Mouse (Mus musculus) embryonic facial prominence, embryonic 13.5 days (tissue): ENCODE results near the gene Prkar1b. TPM values are rescaled to one million over a fixed set of nuclear protein-coding genes. Genes with fewer than 3 reads are reported as not detected.

Experiments
- ATAC-seq: fragments of 200-750 bp; cut with Nextera tagmentation; 2 replicates; pipeline ENCODE4 v1.8.0; 2017; ENCODE audit warnings: low read depth; ENCODE audit not compliant: insufficient number of reproducible peaks, insufficient read depth, low FRiP score, low TSS enrichment
- H3K27ac ChIP-seq: fragments of 300-500 bp; sonication (generic); 2 replicates; pipeline ENCODE4 v1.5.1; 2015; ENCODE audit warnings: moderate library complexity, mild to moderate bottlenecking, inconsistent platforms
- H3K27me3 ChIP-seq: fragments of 300-500 bp; sonication (generic); 2 replicates; pipeline ENCODE4 v1.6.1; 2015; ENCODE audit warnings: mild to moderate bottlenecking, inconsistent platforms
- H3K36me3 ChIP-seq: fragments of 300-500 bp; sonication (generic); 2 replicates; pipeline ENCODE4 v1.6.1; 2015; ENCODE audit warnings: mild to moderate bottlenecking, inconsistent platforms
- H3K4me1 ChIP-seq: fragments of 300-500 bp; sonication (generic); 2 replicates; pipeline ENCODE4 v1.6.1; 2015; ENCODE audit warnings: inconsistent platforms
- H3K4me2 ChIP-seq: fragments of 300-500 bp; sonication (generic); 2 replicates; pipeline ENCODE4 v1.6.1; 2015; ENCODE audit warnings: moderate library complexity, mild to moderate bottlenecking, inconsistent platforms
- H3K4me3 ChIP-seq: fragments of 300-500 bp; sonication (generic); 2 replicates; pipeline ENCODE4 v1.5.1; 2015; ENCODE audit warnings: mild to moderate bottlenecking, inconsistent platforms
- H3K9ac ChIP-seq: fragments of 300-500 bp; sonication (generic); 2 replicates; pipeline ENCODE4 v1.6.1; 2015; ENCODE audit warnings: mild to moderate bottlenecking, inconsistent platforms
- H3K9me3 ChIP-seq: fragments of 300-500 bp; sonication (generic); 2 replicates; pipeline ENCODE4 v1.6.1; 2016; ENCODE audit warnings: inconsistent platforms
- WGBS: fragments of 180-500 bp; shearing (Covaris S2); methylation state at CpG from one replicate; pipeline ENCODE4 v1.1.7; 2015; ENCODE audit warnings: mixed read lengths; 5-methylcytosine and 5-hydroxymethylcytosine counted together
- polyA plus RNA-seq: library from polyadenylated mRNA; unstranded; fragments of >200 nt; fragmentation: Nextera tagmentation; extraction: Ambion mirVana; gene quantifications from 2 replicates; pipeline ENCODE4 v1.2.1, GENCODE M21; 2015

Gene Prkar1b
- polyA plus RNA-seq, 1 experiment from 2014 or later: 27.7 TPM

DNA sequence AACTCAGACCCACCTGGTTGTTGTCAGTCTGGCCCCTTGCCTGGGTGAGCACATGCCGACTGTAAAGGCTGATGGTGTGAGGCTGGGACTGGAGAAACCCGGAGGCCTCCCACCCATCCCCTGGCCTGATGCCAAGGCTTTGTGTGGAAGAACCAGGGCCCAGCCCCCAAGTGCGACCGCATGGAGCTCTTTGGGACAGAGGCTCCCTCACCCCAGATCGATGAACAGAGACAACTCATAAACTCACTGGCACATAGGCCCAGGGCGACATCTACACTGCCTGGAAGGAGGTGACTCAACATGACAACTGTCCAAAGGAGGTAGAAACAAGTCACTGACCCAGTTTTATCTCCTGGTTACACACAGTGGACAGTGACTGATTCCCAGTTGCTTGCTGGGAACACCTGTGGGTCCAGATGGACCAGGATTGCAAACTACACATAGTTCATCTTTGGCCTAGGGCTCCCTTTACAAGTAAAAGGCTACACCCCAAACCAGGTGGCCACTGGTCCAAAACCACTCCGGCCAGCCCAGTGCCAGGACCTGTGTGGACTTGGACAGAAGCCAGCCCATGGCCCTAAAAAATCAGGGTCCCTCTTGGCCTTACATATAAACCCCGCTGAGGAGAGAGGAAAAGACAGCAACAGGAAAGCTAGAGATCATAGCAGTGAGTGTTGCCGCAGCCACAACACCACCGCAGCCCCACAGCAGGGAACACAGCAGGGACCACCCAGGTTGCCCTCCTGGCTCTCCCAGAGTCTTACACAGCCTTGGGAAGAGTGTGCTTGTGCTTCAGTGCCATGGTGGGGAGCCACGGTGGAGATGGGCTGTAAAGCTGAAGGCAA, 72.3 kb downstream of the Prkar1b start:
- H3K4me2 ChIP-seq: no peak overlapping the region
- no peak overlapping the region for H3K4me3 ChIP-seq
- no peaks in the 10 kb centered on the region for H3K9me3 ChIP-seq
- H3K4me1 ChIP-seq: peaks cover 30% of the 10 kb centered on the region
- H3K36me3 ChIP-seq: 0 out of 2 replicates have a peak, but pooled peaks cover 3% of the 10 kb centered on the region
- H3K27me3 ChIP-seq: no peaks in the 10 kb centered on the region
- 48% methylated on average over 11 of the region's 11 CpGs for WGBS
- H3K27ac ChIP-seq: peak overlapping the region; percentile 51
- no peak overlapping the region for H3K9ac ChIP-seq
- ATAC-seq: peak; percentile 53

DNA sequence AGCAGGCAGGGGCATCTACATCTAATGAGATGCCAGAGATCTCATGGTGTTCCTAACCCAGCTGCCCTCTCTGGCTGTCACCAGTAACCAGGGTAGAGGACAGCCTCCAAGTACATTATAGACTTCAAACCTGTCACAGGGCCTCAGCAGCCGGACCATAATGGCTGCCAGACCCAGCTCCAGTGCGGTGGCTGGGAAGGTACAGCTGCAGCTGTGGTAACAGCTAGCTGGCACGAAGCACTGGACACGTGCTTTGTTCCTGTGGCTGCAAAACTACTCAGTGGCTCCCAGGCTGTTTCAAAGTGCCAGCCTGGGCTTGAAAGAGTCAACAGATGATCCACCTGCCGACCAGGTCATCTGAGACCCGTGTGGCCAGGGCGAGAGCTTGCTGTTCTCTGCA, 73.4 kb downstream of the Prkar1b start:
- no peak overlapping the region for H3K4me2 ChIP-seq
- 0 out of 2 replicates have a peak, but pooled peaks have one; percentile 13 for ATAC-seq
- H3K27me3 ChIP-seq: no peaks in the 10 kb centered on the region
- H3K27ac ChIP-seq: no peak overlapping the region
- no peak overlapping the region for H3K4me3 ChIP-seq
- peaks cover 30% of the 10 kb centered on the region for H3K4me1 ChIP-seq
- no peak overlapping the region for H3K9ac ChIP-seq
- 80% methylated on average over 7 of the region's 7 CpGs for WGBS
- no peaks in the 10 kb centered on the region for H3K9me3 ChIP-seq
- 0 out of 2 replicates have a peak, but pooled peaks cover 3% of the 10 kb centered on the region for H3K36me3 ChIP-seq

DNA sequence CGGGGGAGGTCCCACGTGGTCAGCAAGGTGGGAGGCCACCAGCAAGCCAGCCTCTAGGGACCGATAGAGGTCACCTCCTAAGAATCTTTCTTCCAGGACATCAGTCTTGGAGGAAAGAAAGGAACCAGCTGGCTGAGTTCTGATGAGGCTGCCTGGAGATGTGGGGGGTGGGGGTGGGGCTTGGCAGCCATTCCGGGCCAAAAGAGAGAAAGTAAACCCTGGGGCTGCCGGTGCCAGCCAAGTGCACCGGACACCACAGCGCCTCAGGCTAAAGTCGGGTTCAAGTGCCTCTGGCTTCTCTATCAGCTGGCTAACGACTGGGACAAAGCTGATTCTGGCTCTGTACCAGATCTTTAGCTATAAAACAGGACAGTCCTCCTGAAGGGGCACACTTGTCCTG, 74.0 kb downstream of the Prkar1b start:
- Histone ChIP-seq H3K4me3 (no peak overlapping the region), H3K4me2 (no peak overlapping the region), H3K27me3 (no peaks in the 10 kb centered on the region), H3K9ac (no peak overlapping the region), H3K27ac (no peak overlapping the region), H3K9me3 (no peaks in the 10 kb centered on the region), H3K4me1 (peaks cover 30% of the 10 kb centered on the region), H3K36me3 (0 out of 2 replicates have a peak, but pooled peaks cover 3% of the 10 kb centered on the region)
- 53% methylated on average over 9 of the region's 9 CpGs for WGBS
- no peak for ATAC-seq

DNA sequence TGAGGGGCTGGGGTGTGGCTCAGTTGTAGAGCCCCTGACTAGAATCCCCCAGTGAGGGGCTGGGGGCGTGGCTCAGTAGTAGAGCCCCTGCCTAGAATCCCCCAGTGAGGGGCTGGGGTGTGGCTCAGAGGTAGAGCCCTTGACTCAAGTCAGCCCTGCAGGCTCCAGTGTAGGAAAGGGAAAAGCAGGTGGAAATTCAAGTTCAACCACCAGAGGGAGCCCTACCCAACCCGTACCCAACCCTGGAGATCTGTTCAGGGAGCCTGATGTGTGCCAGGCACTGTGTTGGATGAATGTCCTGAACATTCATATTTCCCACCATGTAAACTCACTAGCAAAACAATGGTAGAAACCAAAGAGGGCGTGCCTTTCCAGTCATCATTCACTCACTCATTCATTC, 74.7 kb downstream of the Prkar1b start:
- H3K9ac ChIP-seq: no peak overlapping the region
- WGBS: 43% methylated on average over 3 of the region's 3 CpGs
- H3K27ac ChIP-seq: no peak overlapping the region
- no peak overlapping the region for H3K4me3 ChIP-seq
- no peaks in the 10 kb centered on the region for H3K27me3 ChIP-seq
- H3K4me2 ChIP-seq: no peak overlapping the region
- H3K9me3 ChIP-seq: no peaks in the 10 kb centered on the region
- peaks cover 30% of the 10 kb centered on the region for H3K4me1 ChIP-seq
- ATAC-seq: no peak
- H3K36me3 ChIP-seq: 0 out of 2 replicates have a peak, but pooled peaks cover under 1% of the 10 kb centered on the region

DNA sequence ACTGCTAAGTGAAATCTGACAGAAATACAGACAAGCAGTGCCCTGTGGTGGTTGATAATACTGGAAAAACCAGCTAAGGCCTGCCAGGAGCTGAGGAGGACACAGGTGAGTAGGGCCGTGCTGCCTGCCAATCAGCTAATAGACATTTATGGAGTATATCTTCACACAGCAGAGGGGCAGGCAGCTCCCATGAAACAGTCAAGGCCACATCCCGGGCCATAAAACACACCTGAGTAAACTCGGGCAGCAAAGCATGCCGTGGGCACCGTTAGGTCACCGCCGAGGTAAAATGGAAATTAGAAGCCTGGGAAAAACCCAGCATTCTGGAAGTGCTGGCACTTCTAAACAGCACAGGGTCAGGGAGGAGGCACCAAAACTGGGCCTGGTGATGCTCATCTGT, 75.8 kb downstream of the Prkar1b start:
- no peak for ATAC-seq

DNA sequence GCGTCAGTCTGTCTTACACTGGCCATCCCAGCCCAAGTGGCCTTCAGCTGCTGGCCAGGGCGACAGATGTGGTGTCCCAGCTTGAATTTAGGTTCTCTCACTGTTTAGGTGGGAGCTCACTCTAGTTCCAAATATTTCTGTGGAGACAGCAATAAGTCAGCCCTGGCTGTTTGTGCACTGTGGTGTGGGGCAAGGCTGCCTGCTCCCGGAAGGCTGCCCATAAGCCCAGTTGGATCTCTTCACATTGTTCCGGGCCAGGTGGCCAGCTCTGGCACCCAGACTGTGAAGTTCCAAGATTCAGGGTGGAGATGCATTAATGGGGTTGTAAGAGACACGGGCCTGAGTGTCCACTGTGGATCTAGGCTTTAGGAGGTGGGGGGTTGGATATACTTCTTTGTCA, 76.9 kb downstream of the Prkar1b start:
- Histone ChIP-seq H3K27ac (no peak overlapping the region), H3K4me2 (no peak overlapping the region), H3K36me3 (no peaks in the 10 kb centered on the region), H3K4me1 (peaks cover 24% of the 10 kb centered on the region), H3K4me3 (no peak overlapping the region), H3K9ac (no peak overlapping the region), H3K9me3 (no peaks in the 10 kb centered on the region), H3K27me3 (no peaks in the 10 kb centered on the region)
- 89% methylated on average over 5 of the region's 5 CpGs for WGBS
- ATAC-seq: no peak

More for the DNA sequence above, 75.8 kb downstream of the Prkar1b start:
- Histone ChIP-seq H3K27ac (no peak overlapping the region), H3K27me3 (no peaks in the 10 kb centered on the region), H3K4me1 (peaks cover 30% of the 10 kb centered on the region), H3K9me3 (no peaks in the 10 kb centered on the region), H3K9ac (no peak overlapping the region), H3K4me2 (no peak overlapping the region), H3K36me3 (no peaks in the 10 kb centered on the region), H3K4me3 (no peak overlapping the region)
- WGBS: 82% methylated on average over 7 of the region's 7 CpGs

DNA sequence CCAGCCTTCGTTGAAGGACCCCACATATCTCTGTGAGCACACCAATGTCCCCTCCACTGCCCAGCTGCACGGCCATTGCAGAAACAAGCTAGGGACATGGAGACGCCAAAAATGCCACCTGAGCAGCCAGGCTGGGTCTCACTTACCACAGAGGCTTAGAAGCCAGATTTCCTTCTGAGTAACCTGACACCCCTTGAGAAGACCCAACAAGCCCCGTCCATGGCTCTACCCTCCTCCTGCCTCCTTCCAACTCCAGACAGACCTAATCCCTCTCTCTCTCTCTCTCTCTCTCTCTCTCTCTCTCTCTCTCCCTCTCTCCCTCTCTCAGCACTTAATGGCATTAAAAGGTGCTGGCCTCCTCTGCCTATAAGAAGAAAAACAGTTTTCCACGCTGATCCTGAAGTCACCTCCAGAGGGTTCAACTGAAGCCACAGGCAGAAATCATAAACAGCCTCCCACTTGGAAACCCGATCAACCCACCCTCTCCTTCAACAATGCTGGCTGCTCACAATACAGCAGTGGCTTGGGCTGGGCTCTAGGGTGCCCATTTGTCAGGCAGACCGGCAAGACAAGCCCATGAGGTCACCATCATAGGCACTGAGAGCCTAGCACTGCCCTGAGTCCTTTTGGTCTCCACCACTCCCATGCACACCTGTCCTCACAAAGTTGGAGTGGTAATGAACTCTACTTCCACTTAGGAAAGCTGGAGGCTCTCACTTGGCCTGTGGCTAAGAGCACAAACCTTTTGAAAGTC, 82.8 kb downstream of the Prkar1b start:
- Histone ChIP-seq H3K4me2 (no peak overlapping the region), H3K4me3 (no peak overlapping the region), H3K36me3 (no peaks in the 10 kb centered on the region), H3K27ac (0 out of 2 replicates have a peak overlapping the region, but pooled peaks have one; percentile 16), H3K4me1 (peaks cover 14% of the 10 kb centered on the region), H3K27me3 (no peaks in the 10 kb centered on the region), H3K9ac (no peak overlapping the region), H3K9me3 (no peaks in the 10 kb centered on the region)
- ATAC-seq: peak; percentile 68; the same call in 1 of the 2 replicates
- WGBS: 38% methylated on average over 7 of the region's 7 CpGs

DNA sequence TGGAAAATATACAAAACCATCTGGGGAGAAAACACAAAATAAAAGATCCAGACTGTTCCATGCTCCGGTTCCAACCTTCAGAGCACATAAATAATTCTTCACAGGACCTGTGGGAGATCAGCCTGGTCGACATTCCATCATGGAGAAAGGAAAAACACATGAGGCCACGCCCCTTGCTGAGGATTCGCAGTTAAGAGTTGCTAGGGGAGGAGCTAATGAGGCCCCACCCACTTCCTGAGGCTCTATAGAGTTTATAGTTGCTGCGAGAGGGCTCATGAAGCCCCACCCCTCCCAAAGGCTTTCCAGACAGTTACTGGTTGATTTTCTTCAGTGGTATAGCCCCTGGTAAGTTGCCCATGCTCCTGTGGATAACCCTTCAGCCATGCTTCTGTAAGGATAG, 85.2 kb downstream of the Prkar1b start:
- Histone ChIP-seq H3K4me1 (peaks cover 14% of the 10 kb centered on the region), H3K27ac (no peak overlapping the region), H3K4me2 (no peak overlapping the region), H3K4me3 (no peak overlapping the region), H3K36me3 (no peaks in the 10 kb centered on the region), H3K27me3 (no peaks in the 10 kb centered on the region), H3K9ac (no peak overlapping the region), H3K9me3 (no peaks in the 10 kb centered on the region)
- 63% methylated on average over 5 of the region's 5 CpGs for WGBS
- ATAC-seq: no peak

DNA sequence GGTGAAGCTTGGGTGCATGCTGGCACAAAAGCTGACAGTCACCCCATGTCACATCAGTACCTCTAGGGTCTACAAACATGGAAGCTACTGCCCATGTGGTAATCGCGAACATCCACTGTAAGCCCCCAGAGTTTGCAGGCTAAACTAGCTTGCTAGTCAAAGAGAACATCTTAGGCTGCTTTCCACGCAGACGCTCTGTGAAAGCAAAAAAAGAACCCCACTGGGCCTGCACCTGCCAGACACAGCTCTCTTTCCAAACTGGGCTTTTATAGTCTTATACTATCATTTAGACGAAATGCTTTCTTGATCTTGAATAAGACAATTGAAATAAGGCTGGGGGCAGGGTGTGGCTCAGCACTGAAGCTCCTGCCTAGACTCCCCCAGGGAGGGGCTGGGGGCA, 88.1 kb downstream of the Prkar1b start:
- Histone ChIP-seq H3K9me3 (no peaks in the 10 kb centered on the region), H3K4me1 (peaks cover 5% of the 10 kb centered on the region; the same call in 1 of the 2 replicates), H3K9ac (no peak overlapping the region), H3K27ac (no peak overlapping the region), H3K36me3 (no peaks in the 10 kb centered on the region), H3K4me2 (no peak overlapping the region), H3K27me3 (no peaks in the 10 kb centered on the region), H3K4me3 (no peak overlapping the region)
- WGBS: 81% methylated on average over 5 of the region's 5 CpGs
- no peak for ATAC-seq

DNA sequence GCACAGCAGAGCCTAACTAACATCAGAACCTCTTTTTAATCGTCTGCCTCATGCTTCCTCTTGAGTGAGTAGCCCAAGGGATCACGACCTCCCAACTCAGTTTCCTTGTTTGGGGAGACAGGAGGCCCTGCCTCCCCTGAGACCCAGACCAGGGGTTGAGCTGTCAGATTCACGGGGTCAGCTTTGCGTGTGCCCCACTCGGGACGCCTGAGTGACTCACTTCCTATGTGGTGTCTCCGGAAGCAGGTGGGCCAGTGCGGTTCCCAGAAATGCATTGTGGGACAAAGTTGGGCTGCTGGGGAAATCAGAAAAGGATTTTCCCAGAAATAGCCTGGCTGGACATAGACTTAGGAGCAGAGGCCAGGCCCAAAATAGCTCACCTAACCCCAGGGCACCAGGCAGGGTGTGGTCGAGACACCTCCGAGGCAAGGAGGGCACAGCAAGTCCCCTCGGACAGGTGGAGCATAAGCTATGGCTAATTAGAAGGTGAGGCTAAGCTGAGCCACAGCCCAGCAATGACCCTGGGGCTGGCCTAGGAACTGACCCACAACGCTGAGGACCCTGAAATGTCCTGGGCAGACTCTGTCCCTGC, 89.2 kb downstream of the Prkar1b start:
- Histone ChIP-seq H3K27ac (no peak overlapping the region), H3K4me2 (no peak overlapping the region), H3K27me3 (no peaks in the 10 kb centered on the region), H3K4me3 (no peak overlapping the region), H3K4me1 (peaks cover 5% of the 10 kb centered on the region; the same call in 1 of the 2 replicates), H3K36me3 (no peaks in the 10 kb centered on the region), H3K9me3 (no peaks in the 10 kb centered on the region), H3K9ac (no peak overlapping the region)
- no peak for ATAC-seq
- WGBS: 73% methylated on average over 12 of the region's 12 CpGs

DNA sequence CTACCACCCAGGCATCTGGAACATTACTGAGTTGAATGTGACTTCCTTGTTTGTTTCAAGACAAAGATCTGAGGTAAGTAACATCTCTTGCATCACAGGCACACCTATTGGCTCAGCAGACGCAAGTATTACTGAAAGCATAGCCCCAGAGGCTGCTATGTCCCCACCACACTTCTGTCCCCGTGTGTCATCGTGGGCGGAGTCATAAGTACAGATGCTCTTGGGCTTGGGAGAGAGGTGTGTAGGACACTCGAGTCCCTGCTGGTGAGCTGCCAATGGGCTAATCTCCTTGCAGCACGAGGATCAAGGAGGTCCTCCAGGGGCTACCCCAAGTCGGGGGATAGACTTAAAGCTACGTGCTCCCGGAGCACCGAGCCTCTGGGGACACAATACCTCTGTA, 96.6 kb downstream of the Prkar1b start:
- Histone ChIP-seq H3K4me2 (no peak overlapping the region), H3K4me3 (no peak overlapping the region), H3K9me3 (no peaks in the 10 kb centered on the region), H3K9ac (no peak overlapping the region), H3K27ac (no peak overlapping the region), H3K36me3 (peaks cover 10% of the 10 kb centered on the region), H3K27me3 (no peaks in the 10 kb centered on the region), H3K4me1 (no peaks in the 10 kb centered on the region)
- WGBS: 79% methylated on average over 10 of the region's 10 CpGs
- ATAC-seq: no peak
